Mouse (Mus musculus) C2C12 (cell line): ENCODE results near the gene Tmem231.

Source experiments
- CTCF ChIP-seq: IDR thresholded peaks from one replicate; pipeline ENCODE4 v1.5.1; 2011; ENCODE audit not compliant: control insufficient read depth, insufficient read depth, insufficient read length
- MAX ChIP-seq: IDR thresholded peaks from one replicate; pipeline ENCODE4 v1.6.1; 2011; ENCODE audit warnings: mild to moderate bottlenecking, control low read depth

DNA sequence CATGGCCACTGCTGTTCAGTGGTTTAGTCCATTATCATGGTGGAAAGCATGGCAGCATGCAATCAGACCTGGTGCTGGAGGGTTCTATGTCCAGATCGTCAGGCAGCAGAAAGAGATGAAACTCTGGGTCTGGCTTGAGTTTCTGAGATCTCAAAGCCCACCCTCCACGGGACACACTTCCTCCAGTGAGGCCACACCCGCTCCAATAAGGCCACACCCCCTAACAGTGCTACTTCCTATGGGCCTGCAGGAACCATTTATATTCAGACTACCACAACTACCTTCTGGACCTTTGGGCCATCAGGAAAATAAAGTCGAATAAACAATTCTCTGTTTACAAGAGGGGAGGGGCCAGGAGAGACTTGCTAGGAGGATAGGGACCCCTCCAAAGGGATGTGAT is 12.7 kb downstream of the Tmem231 start:
- TF ChIP-seq CTCF (no peak), MAX (no peak)
